Mouse (Mus musculus) CD4-positive naive resting alpha-beta T cell, adult 57 days (primary cell): ENCODE results near the gene Gm7138. TPM values are rescaled to one million over a fixed set of nuclear protein-coding genes. Genes with fewer than 3 reads are reported as not detected.

Experiments used
- total RNA-seq: library from RNA; stranded (reverse); gene quantifications from one replicate; pipeline ENCODE4 v1.2.4, GENCODE M21; 2023

The Gm7138 gene
- not detected for total RNA-seq

GRCm38 (mm10) chr10:77776844-77777243 lies at the start of gene Gm7138:
Gene Gm7138, minus strand, starts transcription at chr10:77776944.

GRCm38 (mm10) chr10:77814382-77814781 lies 37.6 kb upstream of the Gm7138 start, which contains the start of gene Gm2696:
Gene Gm2696, plus strand, starts transcription at chr10:77814682.

GRCm38 (mm10) chr10:77811743-77812142 lies 35.0 kb upstream of the Gm7138 start, which contains the start of gene Gm9507:
Gene Gm9507, minus strand, starts transcription at chr10:77811843.

GRCm38 (mm10) chr10:77798921-77799508 lies 22.3 kb upstream of the Gm7138 start, which contains the start of gene Gm19668:
Gene Gm19668, minus strand, starts transcription at chr10:77799133.

GRCm38 (mm10) chr10:77794976-77795375 lies 18.2 kb upstream of the Gm7138 start, which contains the start of gene Gm9639:
Gene Gm9639, minus strand, starts transcription at chr10:77795076.

GRCm38 (mm10) chr10:77787876-77788275 lies 11.1 kb upstream of the Gm7138 start, which contains the start of gene Gm7137:
Gene Gm7137, minus strand, starts transcription at chr10:77788200.

GRCm38 (mm10) chr10:77782442-77782841 lies 5.7 kb upstream of the Gm7138 start, which contains the start of gene Gm3250:
Gene Gm3250, minus strand, starts transcription at chr10:77782542.

GRCm38 (mm10) chr10:77771225-77771624 lies 5.5 kb downstream of the Gm7138 start, which contains the start of gene Gm3238:
Gene Gm3238, minus strand, starts transcription at chr10:77771325.

GRCm38 (mm10) chr10:77759582-77759981 lies 17.2 kb downstream of the Gm7138 start, which contains the start of gene Gm3233:
Gene Gm3233, minus strand, starts transcription at chr10:77759682.

GRCm38 (mm10) chr10:77751254-77751653 lies 25.5 kb downstream of the Gm7138 start, which contains the start of gene Gm9736:
Gene Gm9736, minus strand, starts transcription at chr10:77751354.

GRCm38 (mm10) chr10:77741924-77742688 lies 34.6 kb downstream of the Gm7138 start, which contains the start of gene Gm18596:
Gene Gm18596, minus strand, starts transcription at chr10:77742638.

Other genes with a start within 250 kb of the Gm7138 start
- 254 TPM for gene Itgb2, start 246.7 kb downstream of the Gm7138 start, total RNA-seq
- 109 TPM for gene Pttg1ip, start 195.2 kb downstream of the Gm7138 start, total RNA-seq
- gene Sumo3, start 170.8 kb downstream of the Gm7138 start, total RNA-seq: 61.4 TPM
- gene Gm49325, start 170.7 kb downstream of the Gm7138 start, total RNA-seq: not detected
- 36.8 TPM for gene Ube2g2, start 154.7 kb downstream of the Gm7138 start, total RNA-seq
- 0.44 TPM for gene Tspear, start 90.4 kb downstream of the Gm7138 start, total RNA-seq
- not detected for gene Gm19402, start 86.2 kb downstream of the Gm7138 start, total RNA-seq
- gene Gm9508, start 79.7 kb downstream of the Gm7138 start, total RNA-seq: not detected
- gene Gm10272, start 70.3 kb downstream of the Gm7138 start, total RNA-seq: not detected
- not detected for gene Gm10024, start 65.5 kb downstream of the Gm7138 start, total RNA-seq
- not detected for gene Gm10142, start 61.1 kb downstream of the Gm7138 start, total RNA-seq
- not detected for gene Krtap12-1, start 56.3 kb downstream of the Gm7138 start, total RNA-seq
- not detected for gene Gm10100, start 50.5 kb downstream of the Gm7138 start, total RNA-seq
- not detected for gene Gm18596, start 34.3 kb downstream of the Gm7138 start, total RNA-seq
- not detected for gene Gm9736, start 25.6 kb downstream of the Gm7138 start, total RNA-seq
- gene Gm3233, start 17.3 kb downstream of the Gm7138 start, total RNA-seq: not detected
- gene Gm3238, start 5.6 kb downstream of the Gm7138 start, total RNA-seq: not detected
- not detected for gene Gm3250, start 5.6 kb upstream of the Gm7138 start, total RNA-seq
- not detected for gene Gm7137, start 11.3 kb upstream of the Gm7138 start, total RNA-seq
- gene Gm9639, start 18.1 kb upstream of the Gm7138 start, total RNA-seq: not detected
- gene Gm19668, start 22.2 kb upstream of the Gm7138 start, total RNA-seq: not detected
- gene Gm9507, start 34.9 kb upstream of the Gm7138 start, total RNA-seq: not detected
- gene Gm2696, start 37.7 kb upstream of the Gm7138 start, total RNA-seq: not detected
- gene Krtap10-4, start 50.2 kb upstream of the Gm7138 start, total RNA-seq: not detected
- gene Krtap10-10, start 59.0 kb upstream of the Gm7138 start, total RNA-seq: not detected
- not detected for gene Gm36176, start 69.9 kb upstream of the Gm7138 start, total RNA-seq
- not detected for gene Gm10318, start 75.9 kb upstream of the Gm7138 start, total RNA-seq
- not detected for gene Gm3285, start 85.0 kb upstream of the Gm7138 start, total RNA-seq
- gene Lrrc3, start 125.6 kb upstream of the Gm7138 start, total RNA-seq: not detected
- 3.9 TPM for gene Trpm2, start 193.6 kb upstream of the Gm7138 start, total RNA-seq
- 6.7 TPM for gene 1810043G02Rik, start 201.6 kb upstream of the Gm7138 start, total RNA-seq
- 111 TPM for gene Pfkl, start 233.1 kb upstream of the Gm7138 start, total RNA-seq